Mouse (Mus musculus) left cerebral cortex, postnatal 4 days (tissue): Measurements from ENCODE around the gene Tfip11. TPM values are rescaled to one million over a fixed set of nuclear protein-coding genes. Genes with fewer than 3 reads are reported as not detected.
"Not testable (repeated sequence)": the region's sequence is repeated elsewhere in the genome, so short reads cannot be mapped to it uniquely, and the experiment has no call there.

ENCODE experiments used
- DNase-seq: peaks from one replicate; pipeline ENCODE4 v3.0.0-alpha.2; 2022
- intact Hi-C: fragments of 180-260 bp; cut with DNase I; formaldehyde crosslinking; loops from one replicate; pipeline ENCODE4 v1.15.1; 2025
- total RNA-seq, 2 experiments: library from RNA; stranded (reverse); gene quantifications; 2 replicates each; pipeline ENCODE4 v1.2.3; 2021

Gene Tfip11
- total RNA-seq, 2 experiments from 2014 or later, result 33.2 to 34.9 TPM

DNA sequence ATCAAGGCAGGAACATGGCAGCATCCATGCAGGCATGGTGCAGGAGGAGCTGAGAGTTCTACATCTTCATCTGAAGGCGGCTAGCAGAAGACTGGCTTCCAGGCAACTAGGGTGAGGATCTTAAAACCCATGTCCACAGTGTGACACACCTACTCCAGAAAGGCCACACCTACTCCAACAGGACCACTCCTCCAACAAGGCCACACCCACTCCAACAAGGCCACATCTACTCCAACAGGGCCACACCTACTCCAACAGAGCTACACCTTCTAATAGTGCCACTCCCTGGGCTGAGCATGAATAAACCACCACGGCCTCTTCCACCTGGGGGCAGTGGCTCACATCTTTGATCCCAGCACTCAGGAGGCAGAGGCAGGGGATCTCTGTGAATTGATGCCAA is 6.8 kb upstream of the Tfip11 start:
- intact Hi-C loops, DNase-seq: not testable (repeated sequence)

DNA sequence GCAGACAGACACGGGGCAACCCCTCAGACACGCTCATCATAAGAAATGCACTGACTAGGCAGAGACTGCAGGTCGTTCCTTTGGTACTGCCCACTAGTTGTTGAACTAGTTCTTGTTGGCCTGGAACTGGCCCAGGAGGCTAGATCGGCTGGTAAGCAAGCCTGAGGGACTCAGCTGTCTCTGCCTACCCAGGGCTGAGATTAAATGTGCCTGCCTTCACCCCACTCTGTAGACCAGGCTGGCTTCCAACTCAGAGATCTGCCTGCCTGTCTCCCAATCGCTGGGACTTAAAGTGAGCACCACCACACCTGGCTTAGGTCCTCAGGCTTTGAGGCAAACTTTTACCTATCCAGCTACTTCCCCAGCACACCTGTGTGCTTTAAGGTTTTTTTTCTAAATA is 5.8 kb upstream of the Tfip11 start:
- no peak for DNase-seq
- intact Hi-C loops, result loop anchor here (10.0 kb wide), 1 partner anchor 96 kb away; no protein-coding TSS in a partner anchor

DNA sequence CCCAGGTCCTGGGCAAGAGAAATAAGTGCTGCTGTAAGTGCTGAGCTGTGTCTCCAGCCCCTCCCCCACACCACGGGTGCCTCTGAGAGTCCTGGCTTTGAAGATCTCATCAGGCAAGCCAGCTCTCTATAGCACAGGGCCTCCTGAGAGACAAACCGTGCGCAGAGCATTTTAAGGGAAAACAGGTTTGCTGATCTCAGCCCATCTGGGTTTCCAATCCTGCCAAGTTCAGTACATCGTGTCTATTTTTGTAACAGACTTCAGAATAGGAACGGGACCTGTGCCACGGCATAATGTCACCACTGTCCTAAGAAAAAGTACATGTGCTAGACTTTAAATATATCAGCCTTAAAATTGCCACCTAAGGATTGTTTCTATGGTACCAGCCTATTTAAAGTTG is 5.2 kb upstream of the Tfip11 start:
- intact Hi-C loops, result loop anchor here (10.0 kb wide), 1 partner anchor 96 kb away; no protein-coding TSS in a partner anchor
- DNase-seq, result no peak

DNA sequence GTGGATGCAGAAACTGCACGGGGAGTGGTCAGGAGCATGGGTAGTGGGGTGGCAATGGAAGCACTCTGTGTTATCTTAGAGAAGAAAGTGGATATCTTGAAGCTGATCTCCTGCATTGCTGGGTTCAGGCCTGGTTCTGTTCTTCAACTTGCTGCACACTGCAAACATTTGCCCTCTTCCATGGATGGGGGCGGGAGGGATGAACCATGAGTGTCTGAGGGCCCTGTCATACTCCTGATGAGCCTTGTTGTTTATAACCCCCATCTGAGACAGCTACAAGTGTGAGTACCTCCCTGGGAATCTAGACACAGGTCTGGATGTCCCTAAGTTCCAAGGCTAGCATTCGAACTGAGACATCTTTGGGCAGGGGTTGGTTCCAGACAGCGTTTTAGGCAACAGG is 4.8 kb upstream of the Tfip11 start:
- intact Hi-C loops, result loop anchor here (10.0 kb wide), 1 partner anchor 97 kb away; no protein-coding TSS in a partner anchor
- no peak for DNase-seq

DNA sequence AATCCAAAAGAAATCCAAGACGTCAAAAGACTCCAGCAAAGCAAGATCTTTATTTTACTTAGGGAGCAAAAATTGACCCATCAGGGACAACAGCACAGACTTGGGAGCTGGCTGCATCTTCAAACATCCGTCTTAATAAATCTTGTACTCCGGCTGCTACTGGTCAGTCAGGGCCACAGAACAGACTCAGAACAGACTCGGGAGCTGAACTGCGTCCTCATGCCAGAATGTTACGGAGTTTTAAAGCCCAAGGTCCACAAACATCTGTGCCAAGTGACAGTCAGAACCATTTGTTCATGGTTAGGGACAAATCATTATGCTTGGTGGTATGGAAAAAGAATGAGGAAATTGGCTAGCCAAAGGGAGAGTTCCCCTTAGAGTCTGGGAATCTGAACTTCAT is 2.9 kb upstream of the Tfip11 start:
- intact Hi-C loops, result loop anchor here (10.0 kb wide), 1 partner anchor 98 kb away; no protein-coding TSS in a partner anchor
- no peak for DNase-seq

DNA sequence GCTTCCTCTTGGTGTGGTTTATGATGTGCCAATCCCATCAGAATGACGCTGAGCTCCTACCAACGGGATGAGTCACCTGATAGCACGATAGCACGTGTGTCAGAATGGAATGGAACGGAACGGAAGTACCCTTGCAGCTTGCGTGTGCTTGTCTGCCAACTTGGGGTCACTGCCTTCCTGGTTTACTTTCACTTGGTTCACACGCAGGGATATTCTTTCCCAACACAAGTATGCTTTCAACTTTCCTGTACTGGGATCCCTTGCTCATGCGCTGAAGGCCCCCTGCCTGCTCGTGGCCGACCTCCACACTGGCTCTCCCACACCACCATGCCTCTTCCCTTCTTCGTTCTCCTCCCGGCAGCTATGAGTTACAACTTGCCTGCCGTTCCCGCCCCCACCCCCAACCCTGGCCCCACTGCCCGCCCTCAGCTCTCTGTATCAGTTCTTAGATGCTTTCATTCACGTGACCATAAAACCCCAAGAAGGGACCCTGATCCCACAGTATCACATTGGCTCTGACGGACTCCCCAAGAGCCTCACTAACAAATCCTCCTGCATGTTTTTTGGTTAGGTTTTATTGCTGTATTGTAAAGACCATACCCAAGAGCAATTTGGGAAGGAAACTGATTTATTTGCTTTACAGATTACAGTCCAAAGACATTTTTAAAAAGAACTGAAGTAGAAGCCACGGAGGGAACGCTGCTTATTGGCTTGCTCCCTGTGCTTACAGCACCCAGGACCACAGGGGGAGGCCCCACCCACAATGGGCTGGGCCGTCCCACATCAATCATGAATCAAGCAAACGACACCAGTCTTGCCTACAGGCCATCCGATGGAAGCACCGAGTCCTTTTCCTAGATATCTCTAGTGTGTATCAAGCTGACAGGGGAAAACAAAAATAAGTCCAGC is 1.3 kb upstream of the Tfip11 start:
- intact Hi-C loops, result loop anchor here (10.0 kb wide), 1 partner anchor 100 kb away; no protein-coding TSS in a partner anchor
- no peak for DNase-seq

DNA sequence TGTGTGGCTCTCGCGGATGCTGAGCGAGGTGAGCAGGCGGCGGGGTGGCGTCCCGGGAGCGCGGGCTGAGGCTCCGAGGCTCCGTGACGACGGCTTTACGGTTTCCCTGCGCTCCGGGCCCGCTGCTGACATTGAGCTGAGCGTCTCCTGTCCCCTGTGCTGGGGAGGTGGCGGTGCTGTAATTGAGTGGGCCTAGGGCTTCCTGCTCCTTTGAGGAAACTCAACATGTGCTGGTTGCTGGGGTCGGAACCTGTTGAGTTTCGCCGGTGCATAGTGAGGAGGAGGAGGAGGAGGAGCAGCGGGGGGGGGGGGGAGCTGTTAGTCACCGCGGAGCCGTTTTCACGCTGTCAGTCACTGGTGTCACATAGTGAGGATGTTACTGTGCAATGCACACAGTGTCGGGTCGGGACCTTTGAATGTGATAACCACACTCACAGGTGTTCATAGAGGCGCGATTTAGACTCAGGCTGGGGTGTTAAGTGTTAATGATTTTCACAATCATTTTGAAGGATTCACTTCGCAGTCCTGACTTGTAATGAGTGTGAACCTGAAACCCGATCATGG is 370 bp downstream of the Tfip11 start:
- DNase-seq, result no peak
- intact Hi-C loops, result loop anchor here (2.0 to 10.0 kb wide), 2 partner anchors 16 to 102 kb away; partner anchors contain the start of genes Hps4 and Srrd

DNA sequence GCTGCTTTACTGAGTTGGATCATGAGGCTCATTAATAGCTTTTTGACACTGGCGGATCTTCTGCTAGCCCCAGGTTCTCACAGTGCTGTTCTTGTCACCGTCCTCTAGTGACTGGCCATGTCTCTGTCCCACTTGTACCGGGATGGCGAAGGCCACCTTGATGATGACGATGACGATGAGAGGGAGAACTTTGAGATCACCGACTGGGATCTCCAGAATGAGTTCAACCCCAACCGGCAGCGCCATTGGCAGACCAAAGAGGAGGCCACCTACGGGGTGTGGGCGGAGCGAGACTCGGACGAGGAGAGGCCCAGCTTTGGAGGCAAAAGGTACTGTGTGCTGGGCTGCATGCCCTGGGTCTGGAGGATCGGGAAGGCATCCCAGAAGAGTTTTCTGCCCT is 1.7 kb downstream of the Tfip11 start:
- intact Hi-C loops, result loop anchor here (2.0 to 10.0 kb wide), 2 partner anchors 15 to 103 kb away; partner anchors contain the start of genes Hps4 and Srrd

DNA sequence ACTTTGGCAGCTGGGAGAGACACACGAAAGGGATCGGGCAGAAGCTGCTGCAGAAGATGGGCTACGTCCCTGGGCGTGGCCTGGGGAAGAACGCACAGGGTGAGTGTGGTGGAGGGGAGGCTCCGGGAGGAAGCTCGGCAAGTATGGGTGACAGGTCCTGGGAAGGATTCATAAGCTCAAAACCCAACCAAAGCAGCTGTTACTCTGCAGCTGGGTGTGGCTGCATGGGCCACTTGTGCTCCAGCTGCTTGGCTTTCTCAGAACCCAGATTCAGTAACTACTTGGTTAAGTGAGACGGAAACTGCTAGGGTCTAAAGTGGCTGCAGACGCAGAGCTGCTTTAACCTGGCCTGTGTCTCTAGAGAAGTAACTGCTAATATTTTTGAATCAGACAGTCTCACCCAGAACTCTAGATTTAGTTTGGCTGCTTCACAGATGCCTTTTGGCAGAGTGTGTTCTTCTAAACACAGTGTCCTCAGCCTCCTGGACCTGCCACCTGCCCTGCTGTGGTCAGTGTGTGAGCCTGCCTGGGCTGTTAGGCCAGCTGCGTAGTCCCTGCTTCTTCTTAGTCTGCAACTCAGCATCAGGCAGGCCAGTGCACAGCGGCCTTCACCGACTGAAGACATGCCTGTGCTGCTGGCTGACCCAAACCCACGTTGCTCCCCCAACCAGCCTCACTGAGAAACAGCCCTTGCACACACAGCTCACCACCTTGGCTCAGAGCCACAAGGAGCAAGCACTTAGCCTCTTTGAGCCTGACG is 3.8 kb downstream of the Tfip11 start:
- intact Hi-C loops, result loop anchor here (10.0 kb wide), 2 partner anchors 95 to 105 kb away; no protein-coding TSS in a partner anchor

More for the DNA sequence above, 1.7 kb downstream of the Tfip11 start:
- DNase-seq, result no peak

DNA sequence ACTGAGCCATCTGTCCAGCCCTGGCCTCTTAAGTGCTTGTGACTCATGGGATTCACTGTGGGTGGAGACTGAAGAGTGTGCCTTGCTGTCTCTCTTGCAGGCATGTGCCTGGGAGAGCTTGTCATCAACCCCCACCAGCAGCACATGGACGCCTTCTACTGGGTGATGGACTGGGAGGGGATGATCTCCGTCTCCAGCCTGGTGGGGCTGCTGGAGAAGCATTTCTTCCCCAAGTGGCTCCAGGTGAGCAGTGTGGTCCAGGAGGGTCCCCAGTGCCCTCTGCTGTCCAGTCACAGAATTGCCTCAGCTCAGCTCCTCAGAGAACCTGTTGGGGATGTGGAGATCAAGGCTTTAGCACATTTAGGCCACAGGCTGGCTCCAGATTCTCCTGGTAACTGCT is 9.3 kb downstream of the Tfip11 start:
- intact Hi-C loops, result loop anchor here (5.0 to 10.0 kb wide), 2 partner anchors 89 to 93 kb away; no protein-coding TSS in a partner anchor
- peak; percentile 58 for DNase-seq

More for the DNA sequence above, 3.8 kb downstream of the Tfip11 start:
- DNase-seq, result no peak

DNA sequence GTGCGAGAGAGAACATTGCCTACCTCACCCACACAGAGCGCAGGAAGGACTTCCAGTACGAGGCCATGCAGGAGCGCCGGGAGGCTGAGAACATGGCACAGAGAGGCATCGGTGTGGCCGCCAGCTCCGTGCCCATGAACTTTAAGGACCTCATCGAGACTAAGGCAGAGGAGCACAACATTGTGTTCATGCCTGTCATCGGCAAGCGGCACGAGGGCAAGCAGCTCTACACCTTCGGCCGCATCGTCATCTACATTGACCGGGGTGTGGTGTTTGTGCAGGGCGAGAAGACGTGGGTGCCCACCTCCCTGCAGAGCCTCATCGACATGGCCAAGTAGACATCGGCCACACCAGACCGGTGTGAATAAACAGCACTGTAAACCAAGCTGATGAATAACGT is 10.8 kb downstream of the Tfip11 start:
- no peak for DNase-seq
- intact Hi-C loops, result loop anchor here (5.0 to 10.0 kb wide), 2 partner anchors 88 to 95 kb away; no protein-coding TSS in a partner anchor

DNA sequence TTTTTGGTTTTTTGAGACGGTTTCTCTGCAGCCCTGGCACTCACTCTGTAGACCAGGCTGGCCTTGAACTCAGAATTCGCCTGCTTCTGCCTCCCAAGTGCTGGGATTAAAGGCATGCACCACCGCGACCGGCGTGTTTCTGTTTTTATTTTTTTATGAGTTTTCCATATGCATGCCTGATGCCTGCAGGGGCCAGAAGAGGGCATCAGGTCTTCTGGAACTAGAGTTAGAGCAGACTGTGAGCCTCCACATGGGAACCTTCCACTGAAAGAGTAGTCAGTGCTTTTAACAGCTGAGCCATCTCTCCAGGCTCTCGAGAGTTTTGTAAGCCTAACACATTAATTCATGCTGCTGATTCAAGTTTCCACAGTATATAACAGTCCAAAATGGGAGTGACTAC is 13.1 kb downstream of the Tfip11 start:
- intact Hi-C loops, result loop anchor here (5.0 to 10.0 kb wide), 2 partner anchors 86 to 97 kb away; no protein-coding TSS in a partner anchor
- no peak for DNase-seq

DNA sequence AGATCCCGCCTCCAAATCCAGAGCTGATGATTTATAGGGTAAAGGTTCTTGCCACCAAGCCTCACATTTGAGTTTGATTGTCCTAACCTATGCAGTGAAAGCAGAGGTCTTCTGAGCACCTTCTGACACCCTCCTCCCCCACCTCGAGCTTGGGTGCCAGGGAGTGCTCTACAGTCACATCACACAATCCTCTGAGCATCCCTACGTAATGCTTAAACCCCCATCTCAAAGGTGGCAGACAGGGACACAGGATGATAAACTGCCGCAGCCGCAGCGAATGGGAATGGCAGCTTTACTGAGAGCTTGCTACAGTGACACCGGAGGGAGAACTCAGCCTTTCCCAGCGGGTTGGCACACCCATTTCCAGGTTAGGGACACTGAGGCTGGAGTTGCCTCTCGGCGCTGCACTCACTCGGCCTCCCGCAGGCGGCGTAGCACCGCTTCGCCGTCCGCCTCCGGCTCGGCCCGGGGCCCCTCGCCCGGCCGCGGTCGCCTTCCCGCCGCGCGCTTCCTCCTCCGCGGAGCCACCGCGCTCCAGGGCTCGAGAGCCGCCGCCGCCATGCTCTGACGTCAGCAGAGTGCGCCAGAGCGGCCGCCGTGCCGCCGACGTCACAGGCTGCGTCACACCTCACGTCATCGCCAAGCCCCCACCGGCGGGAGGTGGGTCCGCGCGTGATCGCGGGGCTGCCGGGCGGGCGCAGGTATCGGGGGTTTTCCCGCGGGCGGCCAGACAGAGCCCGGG is 16.5 kb downstream of the Tfip11 start, which contains the start of the genes Srrd and Hps4:
TSS of gene Srrd (minus strand) at position 578 of the 742 bp plus-strand sequence.
TSS of gene Hps4 (plus strand) at position 621 of the 742 bp plus-strand sequence.
- peak; percentile 87 for DNase-seq
- intact Hi-C loops, result loop anchor here (2.0 kb wide), 1 partner anchor 16 kb away; the partner anchor contains the start of gene Tfip11

DNA sequence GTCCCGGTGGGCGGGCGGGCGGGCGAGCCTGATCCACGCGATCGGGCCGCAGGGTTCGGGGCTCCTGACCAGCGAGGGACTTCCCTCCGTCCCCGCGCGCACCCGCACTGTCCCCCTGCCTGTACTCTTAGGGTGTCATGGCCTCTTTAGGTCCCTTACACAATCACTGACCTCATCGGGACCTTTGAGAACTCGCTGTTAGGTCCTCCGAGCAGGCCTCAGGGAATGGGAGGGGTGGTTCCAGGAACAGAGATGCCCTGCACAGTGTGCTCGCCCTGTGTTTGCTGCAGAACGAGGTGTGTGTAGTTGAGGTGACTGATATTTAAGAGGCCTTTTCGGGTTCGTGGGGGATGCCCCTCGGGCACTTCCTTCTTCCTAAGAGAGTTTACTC is 17.0 kb downstream of the Tfip11 start:
- no peak for DNase-seq
- intact Hi-C loops, result loop anchor here (2.0 kb wide), 1 partner anchor 16 kb away; the partner anchor contains the start of gene Tfip11

DNA sequence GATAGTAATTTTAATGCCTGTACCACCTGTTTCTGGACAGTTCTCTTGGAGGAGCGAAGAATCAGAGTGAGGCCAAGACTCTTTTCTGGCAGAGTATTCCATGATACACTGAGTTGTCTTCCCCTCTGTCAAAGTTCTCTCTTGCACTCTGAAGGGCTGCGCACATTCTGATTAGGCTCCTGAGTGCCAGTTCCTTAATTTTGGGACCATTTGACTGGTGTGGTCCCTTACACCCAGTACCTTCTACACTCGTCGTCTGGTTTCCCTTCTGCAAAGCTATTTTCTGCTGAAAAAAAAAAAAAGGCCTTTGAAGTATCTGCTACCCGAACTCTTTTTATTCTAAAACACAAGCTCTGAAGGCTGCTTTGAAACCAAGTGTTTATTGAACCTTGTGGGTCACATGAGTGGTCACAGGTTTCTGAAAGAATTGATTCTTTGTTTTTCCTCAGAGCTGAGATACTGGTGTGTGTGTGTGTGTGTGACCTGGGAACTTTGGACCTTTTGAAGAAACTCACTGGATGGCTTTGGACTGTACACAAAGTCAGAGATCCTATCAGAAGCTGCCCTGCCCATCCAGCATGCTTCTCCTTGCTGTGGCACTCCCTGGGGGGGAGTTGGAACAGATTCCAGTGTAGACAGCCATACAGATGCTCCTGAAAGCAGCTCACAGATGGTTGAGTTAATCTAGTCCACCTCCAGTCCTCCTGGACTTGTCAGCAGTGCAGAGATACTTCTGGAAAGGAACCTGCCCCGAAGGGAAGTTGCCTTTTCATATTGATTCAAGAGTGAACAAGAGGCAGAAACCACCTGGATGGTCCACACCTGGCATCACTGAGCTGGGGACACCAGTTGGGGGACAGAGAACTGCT is 18.2 kb downstream of the Tfip11 start:
- intact Hi-C loops, result no loop called here
- peak; percentile 30 for DNase-seq

DNA sequence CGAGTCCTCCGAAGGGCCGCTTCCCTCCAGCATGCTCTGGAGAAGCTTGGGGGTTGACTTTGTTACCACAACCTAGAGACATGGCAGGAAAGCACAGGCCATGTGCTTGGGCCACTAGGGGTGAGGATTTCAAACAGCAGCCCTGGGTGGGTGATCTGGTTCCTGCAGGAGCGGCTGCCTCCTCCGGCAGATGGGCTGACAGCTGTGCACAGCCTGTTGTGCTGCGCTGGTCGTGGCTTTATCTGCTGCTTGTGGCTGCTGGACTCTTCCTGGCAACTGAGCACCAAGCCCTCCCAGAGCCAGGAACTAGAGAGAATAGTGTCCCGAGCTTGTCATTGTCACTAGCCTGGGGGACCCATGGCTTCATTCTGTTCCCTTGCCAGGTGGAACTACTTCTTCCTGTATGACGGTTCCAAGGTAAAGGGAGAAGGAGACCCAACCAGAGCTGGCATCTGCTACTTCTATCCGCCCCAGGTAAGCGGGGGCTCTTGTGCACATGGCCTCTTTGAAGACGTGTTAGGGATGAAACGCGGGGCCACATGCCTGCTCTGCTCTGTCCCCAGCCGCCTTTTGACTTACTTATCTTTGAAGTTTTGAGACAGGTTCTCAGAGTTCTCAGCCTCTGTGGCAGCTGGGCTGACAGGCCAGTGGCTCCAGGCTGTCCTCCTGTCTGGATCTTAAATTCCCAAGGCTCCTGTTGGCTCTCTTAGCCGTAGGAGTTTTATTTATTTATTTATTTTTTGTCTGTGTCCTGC is 20.2 kb downstream of the Tfip11 start:
- DNase-seq, result no peak
- intact Hi-C loops, result no loop called here

DNA sequence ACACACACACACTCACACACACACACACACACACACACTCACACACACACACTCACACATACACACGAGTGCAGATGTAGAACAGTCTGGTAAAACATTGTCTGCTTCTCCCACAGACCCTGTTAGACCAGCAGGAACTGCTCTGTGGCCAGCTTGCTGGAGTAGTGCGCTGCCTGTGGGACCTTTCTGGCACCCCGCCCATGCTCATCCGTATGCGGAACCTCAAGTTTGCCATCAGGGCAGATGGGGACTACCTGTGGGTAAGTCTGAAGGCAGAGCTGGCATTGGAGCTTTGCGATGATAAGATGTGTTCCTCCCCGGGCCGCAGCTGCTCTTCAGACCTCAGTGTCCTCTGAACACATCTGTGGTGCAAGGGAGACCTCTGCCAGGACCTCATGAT is 23.0 kb downstream of the Tfip11 start:
- intact Hi-C loops, result no loop called here
- DNase-seq, result peak; percentile 70

DNA sequence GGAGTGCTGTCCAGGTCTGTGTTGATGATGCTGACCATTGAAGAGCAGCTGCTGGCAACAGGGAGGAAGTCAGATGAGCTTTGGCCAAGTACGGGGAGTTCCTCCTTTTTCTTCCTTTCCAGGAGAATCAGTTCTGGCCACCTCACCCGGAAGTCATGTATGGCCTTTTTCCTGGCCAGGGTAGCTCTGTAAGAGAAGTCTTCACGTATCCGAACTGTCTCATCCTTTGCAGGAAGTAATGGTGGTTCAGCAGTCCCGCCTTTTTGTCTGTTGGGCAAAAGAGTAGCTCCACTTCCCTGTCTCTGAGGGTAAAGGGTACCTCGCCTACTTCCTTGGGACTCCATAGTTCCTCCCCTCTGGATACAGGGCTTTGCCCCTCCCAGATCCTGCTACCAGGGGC is 29.3 kb downstream of the Tfip11 start:
- no peak for DNase-seq
- intact Hi-C loops, result no loop called here
